Mouse (Mus musculus) megakaryocyte, embryonic 14.5 days (primary cell): ENCODE measurements around the gene Pde4c. TPM values are rescaled to one million over a fixed set of nuclear protein-coding genes. Genes with fewer than 3 reads are reported as not detected.

Source experiments
- H3K27me3 ChIP-seq: replicated peaks from 2 replicates; pipeline ENCODE3; 2012; ENCODE audit warnings: inconsistent platforms
- H3K36me3 ChIP-seq: replicated peaks from 2 replicates; pipeline ENCODE3; 2012; ENCODE audit warnings: low read length, inconsistent platforms, mixed read lengths
- H3K4me1 ChIP-seq: 2 replicates; pipeline ENCODE4 v1.6.1; 2012; ENCODE audit warnings: inconsistent platforms
- H3K4me3 ChIP-seq: replicated peaks from 2 replicates; pipeline ENCODE3; 2012; ENCODE audit warnings: moderate library complexity, mild to moderate bottlenecking, inconsistent platforms
- H3K9me3 ChIP-seq: 2 replicates; pipeline ENCODE4 v1.6.1; 2012; ENCODE audit warnings: inconsistent platforms
- FLI1 ChIP-seq: IDR thresholded peaks from 2 replicates; pipeline ENCODE4 v1.6.1; 2012; ENCODE audit warnings: low read length, inconsistent platforms, mixed read lengths
- GATA1 ChIP-seq: IDR thresholded peaks from 3 replicates; pipeline ENCODE4 v1.6.1; 2012; ENCODE audit warnings: mixed read lengths, low read length, inconsistent platforms, borderline replicate concordance
- polyA plus RNA-seq: library from polyadenylated mRNA; stranded (reverse); fragments of >175 nt; gene quantifications from 2 replicates; pipeline ENCODE4 v1.2.3, GENCODE M21; 2012; ENCODE audit warnings: low replicate concordance; ENCODE audit not compliant: insufficient read depth

Gene Pde4c
- polyA plus RNA-seq, 1 experiment, result 0.03 TPM

GRCm38 (mm10) chr8:70765838-70766570 is 42.5 kb downstream of the Pde4c start:
- peaks cover 51% of the 10 kb centered on the region for H3K36me3 ChIP-seq
- peaks cover 3% of the 10 kb centered on the region for H3K27me3 ChIP-seq
- H3K9me3 ChIP-seq, result no peaks in the 10 kb centered on the region
- peak overlapping the region; percentile 89 for H3K4me3 ChIP-seq
- no peak for TF ChIP-seq GATA1
- TF ChIP-seq FLI1, result no peak
- H3K4me1 ChIP-seq, result peaks cover 85% of the 10 kb centered on the region

- peaks cover 85% of the 10 kb centered on the region for H3K4me1 ChIP-seq
- peaks cover 59% of the 10 kb centered on the region for H3K36me3 ChIP-seq
- no peak for TF ChIP-seq GATA1
- TF ChIP-seq FLI1, result no peak
- peaks cover 6% of the 10 kb centered on the region for H3K27me3 ChIP-seq
- H3K9me3 ChIP-seq, result no peaks in the 10 kb centered on the region
- peak overlapping the region; percentile 89 for H3K4me3 ChIP-seq
These were observed 43.3 kb downstream of the Pde4c start for GRCm38 (mm10) chr8:70766571-70767440.

GRCm38 (mm10) chr8:70767503-70767902 is 44.0 kb downstream of the Pde4c start:
- peaks cover 65% of the 10 kb centered on the region for H3K36me3 ChIP-seq
- H3K9me3 ChIP-seq, result no peaks in the 10 kb centered on the region
- H3K4me3 ChIP-seq, result no peak overlapping the region
- TF ChIP-seq FLI1, result no peak
- no peak for TF ChIP-seq GATA1
- peaks cover 84% of the 10 kb centered on the region for H3K4me1 ChIP-seq
- H3K27me3 ChIP-seq, result peaks cover 6% of the 10 kb centered on the region

GRCm38 (mm10) chr8:70768231-70768776 is 44.8 kb downstream of the Pde4c start:
- H3K27me3 ChIP-seq, result peaks cover 6% of the 10 kb centered on the region
- H3K9me3 ChIP-seq, result no peaks in the 10 kb centered on the region
- TF ChIP-seq FLI1, result no peak
- TF ChIP-seq GATA1, result no peak
- no peak overlapping the region for H3K4me3 ChIP-seq
- H3K4me1 ChIP-seq, result peaks cover 82% of the 10 kb centered on the region
- peaks cover 73% of the 10 kb centered on the region for H3K36me3 ChIP-seq

GRCm38 (mm10) chr8:70768956-70769355 is 45.4 kb downstream of the Pde4c start:
- Histone ChIP-seq H3K9me3 (no peaks in the 10 kb centered on the region), H3K4me3 (peak overlapping the region; percentile 29), H3K36me3 (peaks cover 74% of the 10 kb centered on the region), H3K4me1 (peaks cover 80% of the 10 kb centered on the region), H3K27me3 (peaks cover 6% of the 10 kb centered on the region)
- TF ChIP-seq FLI1 (no peak), GATA1 (no peak)

GRCm38 (mm10) chr8:70769359-70769758 is 45.8 kb downstream of the Pde4c start:
- TF ChIP-seq GATA1 (no peak), FLI1 (no peak)
- Histone ChIP-seq H3K27me3 (peaks cover 6% of the 10 kb centered on the region), H3K36me3 (peaks cover 74% of the 10 kb centered on the region), H3K4me3 (peak overlapping the region; percentile 38), H3K9me3 (no peaks in the 10 kb centered on the region), H3K4me1 (peaks cover 81% of the 10 kb centered on the region)

- Histone ChIP-seq H3K9me3 (no peaks in the 10 kb centered on the region), H3K4me1 (peaks cover 81% of the 10 kb centered on the region), H3K36me3 (peaks cover 75% of the 10 kb centered on the region), H3K27me3 (peaks cover 6% of the 10 kb centered on the region), H3K4me3 (no peak overlapping the region)
- TF ChIP-seq FLI1 (no peak), GATA1 (no peak)
These were observed 46.3 kb downstream of the Pde4c start for GRCm38 (mm10) chr8:70769858-70770257.

- peaks cover 83% of the 10 kb centered on the region for H3K4me1 ChIP-seq
- TF ChIP-seq FLI1, result no peak
- no peak for TF ChIP-seq GATA1
- H3K4me3 ChIP-seq, result no peak overlapping the region
- H3K36me3 ChIP-seq, result peaks cover 80% of the 10 kb centered on the region
- peaks cover 6% of the 10 kb centered on the region for H3K27me3 ChIP-seq
- H3K9me3 ChIP-seq, result no peaks in the 10 kb centered on the region
These were observed 47.2 kb downstream of the Pde4c start for GRCm38 (mm10) chr8:70770748-70771147.

GRCm38 (mm10) chr8:70771217-70771616 is 47.7 kb downstream of the Pde4c start:
- H3K27me3 ChIP-seq, result peaks cover 6% of the 10 kb centered on the region
- H3K4me3 ChIP-seq, result no peak overlapping the region
- peaks cover 83% of the 10 kb centered on the region for H3K4me1 ChIP-seq
- H3K36me3 ChIP-seq, result peaks cover 80% of the 10 kb centered on the region
- H3K9me3 ChIP-seq, result no peaks in the 10 kb centered on the region
- no peak for TF ChIP-seq FLI1
- TF ChIP-seq GATA1, result no peak

- Histone ChIP-seq H3K36me3 (peaks cover 80% of the 10 kb centered on the region), H3K27me3 (peaks cover 6% of the 10 kb centered on the region), H3K4me3 (no peak overlapping the region), H3K9me3 (no peaks in the 10 kb centered on the region), H3K4me1 (peaks cover 76% of the 10 kb centered on the region)
- TF ChIP-seq FLI1 (no peak), GATA1 (no peak)
These were observed 48.6 kb downstream of the Pde4c start for GRCm38 (mm10) chr8:70772075-70772474.
